Mouse (Mus musculus) ES-CJ7 (cell line): ENCODE measurements at regions not wholly inside any gene's neighbourhood (a gene's known extent, or its start where the extent isn't known, plus 50 kb on each side); places are given as distances from the start of the nearest gene placed in this dataset.

Source experiments
- DNase-seq: peaks from one replicate; pipeline ENCODE4 v3.0.0; 2011; ENCODE audit warnings: low read depth, low spot score

DNA sequence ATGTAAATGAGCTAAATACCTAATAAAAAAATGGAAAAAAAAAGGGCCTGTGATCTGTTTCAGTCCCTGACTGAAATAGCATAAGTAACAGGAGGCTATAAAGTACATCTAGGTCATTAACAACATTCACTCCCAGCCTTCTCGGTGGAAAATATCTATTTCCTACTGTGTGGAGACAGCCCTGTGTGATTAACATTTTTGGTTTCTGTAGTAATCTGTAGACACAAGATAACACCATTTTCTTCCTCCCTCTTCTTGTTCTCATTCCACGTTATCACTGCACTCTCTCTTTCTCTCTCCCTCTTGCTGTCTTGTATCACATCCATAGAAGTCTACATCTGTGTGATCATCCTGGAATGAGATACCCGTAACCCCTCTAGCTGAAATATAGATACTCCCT lies 349.5 kb upstream of the Pabpc5 start:
- DNase-seq, result no peak

DNA sequence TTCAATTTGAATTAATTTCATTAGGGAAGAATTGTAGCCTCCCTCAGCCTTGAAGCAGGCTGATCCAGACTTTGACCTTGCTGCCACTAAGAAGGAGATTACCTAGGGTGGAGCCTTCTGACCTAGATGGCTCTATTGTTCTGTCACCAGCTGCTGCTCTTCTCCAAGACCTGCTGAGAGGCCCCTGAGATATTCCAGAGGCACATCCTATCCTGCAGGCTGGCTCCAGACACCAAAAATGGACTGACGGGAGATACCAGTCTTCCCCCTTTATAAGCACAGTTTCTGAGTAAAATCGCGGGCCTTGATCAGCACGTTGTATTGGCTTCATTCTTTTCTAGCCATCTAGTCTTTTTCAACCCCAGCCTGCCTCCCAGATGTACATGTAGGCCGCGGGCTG lies 311.0 kb upstream of the Pabpc5 start:
- DNase-seq, result peak; percentile 78

DNA sequence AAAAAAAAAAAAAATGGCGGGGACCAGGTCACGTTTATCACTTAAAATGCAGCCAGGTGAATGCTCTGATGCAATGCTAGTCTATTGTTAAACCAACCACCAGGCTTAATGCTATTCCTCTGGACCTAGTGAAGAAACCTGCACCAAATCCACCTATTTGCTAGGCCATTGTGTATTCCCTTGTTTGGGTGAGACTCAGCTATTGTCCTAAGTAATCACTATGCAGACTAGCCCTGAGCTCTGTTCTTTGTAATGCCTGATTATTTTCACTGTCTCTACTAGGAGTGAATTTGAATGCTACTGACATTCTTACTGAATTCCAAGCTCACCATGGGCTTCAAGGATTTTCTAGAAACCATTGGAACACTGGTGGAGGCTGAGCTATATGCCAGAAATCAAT lies 305.3 kb upstream of the Pabpc5 start:
- peak; percentile 87 for DNase-seq
